Mouse (Mus musculus) brown adipose tissue, adult 24 weeks (tissue): ENCODE results near the gene Adnp. TPM values are rescaled to one million over a fixed set of nuclear protein-coding genes. Genes with fewer than 3 reads are reported as not detected.

ENCODE experiments used
- H3K27ac ChIP-seq: fragments of 200-500 bp; replicated peaks from 2 replicates; pipeline ENCODE4 v1.5.1; 2012; ENCODE audit warnings: low read depth, mild to moderate bottlenecking, low read length
- H3K4me1 ChIP-seq: fragments of 200-500 bp; 2 replicates; pipeline ENCODE4 v1.6.1; 2012; ENCODE audit warnings: low read length, mixed read lengths; ENCODE audit not compliant: control insufficient read depth, insufficient read depth, insufficient read length
- H3K4me3 ChIP-seq: fragments of 200-500 bp; 2 replicates; pipeline ENCODE4 v1.5.1; 2012; ENCODE audit warnings: low read depth, mild to moderate bottlenecking, low read length, moderate library complexity; ENCODE audit not compliant: insufficient read depth
- polyA plus RNA-seq: library from polyadenylated mRNA; stranded (reverse); fragments of >200 nt; gene quantifications from 2 replicates; pipeline ENCODE4 v1.2.4, GENCODE M21; 2012; ENCODE audit not compliant: missing spikeins, insufficient read depth, insufficient read length

Adnp gene
- polyA plus RNA-seq, 1 experiment: 4.1 TPM

DNA sequence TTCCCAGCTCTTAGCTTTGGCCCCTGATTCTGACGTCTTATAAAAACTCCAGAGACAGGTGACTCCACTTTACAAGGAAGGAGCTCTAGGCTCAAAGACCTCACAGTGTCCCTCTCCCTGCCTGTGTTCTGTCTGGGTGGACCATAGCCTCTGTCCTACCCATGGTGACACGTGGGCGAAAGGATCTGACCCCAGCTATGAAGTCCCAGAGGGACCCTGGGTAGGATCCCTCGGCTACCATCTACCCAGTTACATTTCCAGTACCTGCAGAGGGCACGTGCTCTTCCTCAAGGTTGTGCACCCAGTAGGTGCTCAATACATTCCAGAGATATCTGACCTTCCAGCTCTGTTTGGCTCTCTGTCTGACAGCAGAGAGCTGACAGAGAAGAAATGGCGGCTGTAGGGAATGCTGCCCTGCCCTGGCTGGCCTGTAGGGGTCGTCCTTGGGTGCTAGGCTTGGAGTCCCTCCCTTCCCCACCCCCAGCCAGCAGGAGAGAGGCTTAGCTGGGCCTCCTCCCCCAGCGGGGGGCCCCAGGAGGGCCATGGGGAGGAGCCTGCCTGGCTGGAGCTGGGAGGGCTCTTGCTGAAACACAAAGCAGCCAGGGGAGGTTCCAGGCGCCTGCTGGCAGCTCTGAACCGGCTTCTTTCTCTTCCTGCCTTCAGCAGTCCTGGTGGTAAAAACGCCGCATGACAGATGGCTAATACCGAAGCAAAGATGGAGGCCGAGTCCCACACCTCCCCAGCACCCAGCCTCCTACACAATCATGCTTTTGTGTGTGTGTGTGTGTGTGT, 52.6 kb downstream of the Adnp start:
- H3K27ac ChIP-seq: no peak overlapping the region
- H3K4me1 ChIP-seq: peaks cover 4% of the 10 kb centered on the region
- H3K4me3 ChIP-seq: peak overlapping the region; percentile 19; the same call in 1 of the 2 replicates

DNA sequence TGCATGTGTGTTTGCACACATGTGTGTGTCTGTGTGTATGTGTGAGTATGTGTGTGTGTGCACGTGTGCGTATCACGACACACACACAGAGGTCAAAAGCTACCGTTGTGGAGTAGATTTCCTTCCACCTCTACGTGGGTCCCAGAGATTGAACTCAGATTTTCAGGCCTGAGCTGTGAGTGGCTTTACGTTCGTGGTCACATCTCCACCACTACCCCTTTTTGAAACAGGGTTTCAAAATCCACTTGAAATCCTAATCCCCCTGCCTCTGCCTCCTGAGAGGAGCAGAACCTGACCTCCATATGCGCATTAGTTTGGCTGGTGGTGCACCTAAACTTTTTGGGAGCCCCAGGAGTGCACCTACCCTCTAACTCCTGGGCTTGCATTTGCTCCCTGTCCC, 57.7 kb downstream of the Adnp start:
- peaks cover 2% of the 10 kb centered on the region; the same call in 1 of the 2 replicates for H3K4me1 ChIP-seq
- H3K27ac ChIP-seq: no peak overlapping the region
- no peak overlapping the region for H3K4me3 ChIP-seq

DNA sequence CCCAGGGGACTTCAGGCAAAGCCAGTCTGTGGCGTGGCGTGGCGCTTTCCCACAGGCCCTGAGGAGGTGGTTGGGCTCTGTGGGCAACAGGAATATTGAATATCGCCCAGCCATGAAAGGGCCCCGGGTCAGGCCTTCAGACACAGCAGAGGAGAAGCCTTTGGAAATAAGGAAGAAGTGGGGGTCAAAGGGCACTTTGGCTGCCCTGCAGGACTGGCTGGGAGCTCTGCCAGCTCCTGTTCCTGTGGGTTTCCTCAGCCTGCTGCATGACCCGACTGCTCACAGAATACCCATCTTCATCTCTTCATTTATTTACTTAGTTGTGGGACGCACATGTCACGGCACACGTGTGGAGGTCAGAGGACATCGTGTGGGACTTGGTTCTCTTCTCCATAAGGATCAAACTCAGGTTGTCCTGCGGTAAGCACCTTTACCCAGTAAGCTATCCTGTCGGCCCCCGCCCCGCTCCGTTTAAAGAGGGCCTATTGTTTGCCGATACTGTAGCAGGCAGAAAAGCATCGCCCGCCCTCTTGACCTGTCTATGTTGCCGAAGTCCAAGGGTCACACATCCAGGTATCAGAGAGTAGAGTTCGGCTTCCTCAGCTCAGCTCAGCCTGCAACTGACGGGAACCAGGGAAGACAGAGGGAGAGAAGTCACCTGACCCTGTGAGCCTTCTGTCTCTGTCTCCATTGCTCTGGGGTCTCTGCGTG, 59.0 kb downstream of the Adnp start:
- Histone ChIP-seq H3K4me3 (no peak overlapping the region), H3K4me1 (peaks cover 2% of the 10 kb centered on the region; the same call in 1 of the 2 replicates), H3K27ac (no peak overlapping the region)

DNA sequence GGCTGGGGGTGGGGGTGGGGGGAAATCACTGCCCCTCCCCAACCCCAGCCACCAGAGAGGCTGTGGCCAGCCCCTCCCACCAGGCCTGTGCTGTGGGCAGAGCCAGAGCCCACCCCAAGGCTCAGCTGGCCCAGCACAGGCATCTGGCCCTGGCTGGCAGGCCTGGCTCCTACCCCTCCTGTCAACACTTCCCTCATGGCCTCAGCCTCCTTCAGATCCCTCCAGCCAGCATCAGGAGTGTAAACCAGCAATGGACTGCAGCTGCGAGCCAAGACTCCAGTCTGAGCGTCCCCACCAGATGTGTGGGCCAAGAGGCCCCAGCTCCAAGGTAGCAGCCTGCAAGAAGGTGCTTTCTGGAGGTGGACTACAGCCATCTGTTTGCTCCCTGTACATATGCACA, 61.5 kb downstream of the Adnp start:
- no peak overlapping the region for H3K4me3 ChIP-seq
- H3K27ac ChIP-seq: no peak overlapping the region
- peaks cover 2% of the 10 kb centered on the region; the same call in 1 of the 2 replicates for H3K4me1 ChIP-seq

DNA sequence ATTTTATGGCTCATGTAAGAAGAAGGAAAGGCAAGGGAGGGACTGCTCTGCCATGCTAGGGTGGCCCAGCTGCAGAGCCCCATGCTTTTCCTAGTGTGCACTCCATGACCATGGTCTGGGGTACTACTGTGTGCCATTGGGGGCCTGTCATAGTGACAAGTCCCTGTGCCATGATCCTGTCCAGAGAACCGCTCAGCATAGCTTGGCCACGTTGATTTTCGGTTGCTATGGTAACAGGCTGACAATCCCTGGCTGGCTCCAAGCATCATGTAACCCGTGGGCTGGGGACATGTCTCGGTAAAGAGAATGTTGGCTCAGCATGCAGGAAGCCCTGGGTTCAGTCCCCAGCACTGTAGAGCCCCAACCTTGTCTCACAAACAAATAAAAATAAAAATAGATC, 63.1 kb downstream of the Adnp start:
- no peak overlapping the region for H3K27ac ChIP-seq
- H3K4me1 ChIP-seq: peaks cover 2% of the 10 kb centered on the region; the same call in 1 of the 2 replicates
- no peak overlapping the region for H3K4me3 ChIP-seq

DNA sequence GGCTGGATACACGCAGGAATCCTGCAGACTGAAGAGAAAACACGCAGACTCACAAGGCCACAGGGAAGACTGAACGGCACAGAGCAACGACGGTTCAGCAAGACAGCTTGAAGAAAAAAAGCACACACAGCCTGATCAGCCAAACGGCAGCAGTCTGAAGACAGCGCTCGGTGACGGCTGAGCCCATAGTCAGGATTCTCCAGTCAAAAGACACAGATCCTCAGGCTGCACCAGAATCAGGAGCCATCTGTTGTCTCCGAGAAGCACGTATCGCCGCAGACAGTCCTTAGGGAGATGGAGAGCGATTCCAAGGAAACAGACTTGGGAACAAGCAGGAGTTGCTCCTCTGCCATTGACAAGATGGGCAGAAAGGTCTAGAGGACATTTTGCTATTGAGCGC, 69.8 kb downstream of the Adnp start:
- no peak overlapping the region for H3K27ac ChIP-seq

More for the DNA sequence above, 69.8 kb downstream of the Adnp start:
- Histone ChIP-seq H3K4me1 (no peaks in the 10 kb centered on the region), H3K4me3 (no peak overlapping the region)

Other genes starting within 250 kb of the Adnp start
- 0.33 TPM in 1 of 2 replicates, not detected in the other for gene Ripor3, start 196.5 kb downstream of the Adnp start, polyA plus RNA-seq
- gene Pard6b, start 126.1 kb downstream of the Adnp start, polyA plus RNA-seq: not detected in 2 replicates
- gene Gm20716, start 23.3 kb upstream of the Adnp start, polyA plus RNA-seq: 25.1 and 26.9 TPM in 2 replicates
- gene Dpm1, start 23.5 kb upstream of the Adnp start, polyA plus RNA-seq: 125 and 170 TPM in 2 replicates
- gene Mocs3, start 23.5 kb upstream of the Adnp start, polyA plus RNA-seq: 4.0 and 5.9 TPM in 2 replicates
- not detected in 2 replicates for gene Kcng1, start 74.6 kb upstream of the Adnp start, polyA plus RNA-seq